Mouse (Mus musculus) embryonic facial prominence, embryonic 10.5 days (tissue): Measurements from ENCODE around the gene Ace2. TPM values are rescaled to one million over a fixed set of nuclear protein-coding genes. Genes with fewer than 3 reads are reported as not detected.
A peak's percentile ranks its signal among the peaks of the same experiment; 100 is the strongest.

Experiments
- DNase-seq: peaks from one replicate; pipeline ENCODE4 v3.0.0-alpha.2; 2017; ENCODE audit warnings: low spot score
- H3K27ac ChIP-seq: fragments of 300-500 bp; sonication (generic); replicated peaks from 2 replicates; pipeline ENCODE4 v1.5.1; 2016; ENCODE audit warnings: mild to moderate bottlenecking
- H3K27me3 ChIP-seq: fragments of 300-500 bp; sonication (generic); replicated peaks from 2 replicates; pipeline ENCODE4 v1.6.1; 2016; ENCODE audit warnings: low read depth, mild to moderate bottlenecking; ENCODE audit not compliant: poor library complexity, severe bottlenecking
- H3K36me3 ChIP-seq: fragments of 300-500 bp; sonication (generic); replicated peaks from 2 replicates; pipeline ENCODE4 v1.6.1; 2016; ENCODE audit warnings: mild to moderate bottlenecking, moderate library complexity
- H3K4me1 ChIP-seq: fragments of 300-500 bp; sonication (generic); 2 replicates; pipeline ENCODE4 v1.6.1; 2016
- H3K4me3 ChIP-seq: fragments of 300-500 bp; sonication (generic); 2 replicates; pipeline ENCODE4 v1.5.1; 2016; ENCODE audit warnings: mild to moderate bottlenecking, moderate library complexity
- H3K9me3 ChIP-seq: fragments of 300-500 bp; sonication (generic); 2 replicates; pipeline ENCODE4 v1.6.1; 2016; ENCODE audit warnings: mild to moderate bottlenecking
- whole genome bisulfite sequencing: fragments of 180-500 bp; shearing (Covaris S2); methylation state at CpG from one replicate; pipeline ENCODE4 v1.1.7; 2016; 5-methylcytosine and 5-hydroxymethylcytosine counted together
- polyA plus RNA-seq: library from polyadenylated mRNA; unstranded; fragments of >200 nt; fragmentation: Nextera tagmentation; extraction: Ambion mirVana; gene quantifications from 2 replicates; pipeline ENCODE4 v1.2.1, GENCODE M21; 2016

Ace2 gene
- polyA plus RNA-seq: 0.11 and 0.12 TPM in 2 replicates

DNA sequence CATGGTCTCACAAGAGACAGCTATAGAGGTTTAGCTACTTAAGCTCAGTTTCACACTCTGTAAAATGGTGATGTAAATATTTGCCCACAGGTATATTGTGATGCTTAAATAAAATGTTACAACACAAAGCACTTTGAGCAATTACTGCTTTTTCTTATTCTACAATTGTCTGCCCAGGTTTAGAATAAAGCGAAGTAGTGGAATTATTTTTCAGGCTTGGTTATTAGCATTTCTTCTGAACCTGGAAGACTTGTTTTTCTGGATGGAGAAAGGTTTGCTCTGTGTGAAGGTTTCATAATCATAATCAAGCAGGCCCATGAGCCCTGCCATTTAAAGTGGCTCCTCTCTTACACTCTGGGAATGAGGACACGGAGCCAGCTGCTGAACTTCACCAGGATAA lies at the start of gene Ace2:
TSS of gene Ace2 (plus strand) at position 301 of the 400 bp plus-strand sequence.
- Histone ChIP-seq H3K4me1 (no peaks in the 10 kb centered on the region), H3K36me3 (no peaks in the 10 kb centered on the region), H3K4me3 (no peak within 1 kb of the TSS), H3K27ac (no peak within 1 kb of the TSS), H3K27me3 (peaks cover 87% of the 10 kb centered on the region), H3K9me3 (no peaks in the 10 kb centered on the region)
- no peak for DNase-seq
- 87% methylated on average over 2 of the region's 2 CpGs for WGBS

DNA sequence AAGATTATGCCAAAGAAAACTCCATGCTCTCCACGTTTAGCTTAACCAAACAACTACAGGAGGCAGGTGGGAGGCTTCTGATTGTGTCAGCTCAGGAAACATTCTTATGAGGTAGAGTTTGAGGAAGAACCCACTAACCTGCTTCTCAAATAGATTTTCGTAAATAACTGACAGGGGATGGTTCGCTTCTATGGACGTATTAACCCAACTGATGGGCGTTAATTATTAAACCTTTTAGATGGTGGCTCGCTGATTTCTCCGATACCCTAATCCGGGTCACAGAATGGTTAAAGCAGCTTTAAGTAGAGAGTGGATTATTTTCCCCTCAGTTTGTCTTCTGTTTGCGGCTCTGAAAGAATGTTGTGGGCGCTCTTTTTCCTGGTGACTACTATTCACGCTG lies 49.2 kb upstream of the Ace2 start:
- H3K27me3 ChIP-seq: peaks cover 83% of the 10 kb centered on the region
- no peak overlapping the region for H3K27ac ChIP-seq
- 79% methylated on average over 11 of the region's 11 CpGs for WGBS
- DNase-seq: no peak
- no peaks in the 10 kb centered on the region for H3K9me3 ChIP-seq
- H3K4me1 ChIP-seq: peaks cover 6% of the 10 kb centered on the region; the same call in 1 of the 2 replicates
- no peak overlapping the region for H3K4me3 ChIP-seq
- H3K36me3 ChIP-seq: no peaks in the 10 kb centered on the region

DNA sequence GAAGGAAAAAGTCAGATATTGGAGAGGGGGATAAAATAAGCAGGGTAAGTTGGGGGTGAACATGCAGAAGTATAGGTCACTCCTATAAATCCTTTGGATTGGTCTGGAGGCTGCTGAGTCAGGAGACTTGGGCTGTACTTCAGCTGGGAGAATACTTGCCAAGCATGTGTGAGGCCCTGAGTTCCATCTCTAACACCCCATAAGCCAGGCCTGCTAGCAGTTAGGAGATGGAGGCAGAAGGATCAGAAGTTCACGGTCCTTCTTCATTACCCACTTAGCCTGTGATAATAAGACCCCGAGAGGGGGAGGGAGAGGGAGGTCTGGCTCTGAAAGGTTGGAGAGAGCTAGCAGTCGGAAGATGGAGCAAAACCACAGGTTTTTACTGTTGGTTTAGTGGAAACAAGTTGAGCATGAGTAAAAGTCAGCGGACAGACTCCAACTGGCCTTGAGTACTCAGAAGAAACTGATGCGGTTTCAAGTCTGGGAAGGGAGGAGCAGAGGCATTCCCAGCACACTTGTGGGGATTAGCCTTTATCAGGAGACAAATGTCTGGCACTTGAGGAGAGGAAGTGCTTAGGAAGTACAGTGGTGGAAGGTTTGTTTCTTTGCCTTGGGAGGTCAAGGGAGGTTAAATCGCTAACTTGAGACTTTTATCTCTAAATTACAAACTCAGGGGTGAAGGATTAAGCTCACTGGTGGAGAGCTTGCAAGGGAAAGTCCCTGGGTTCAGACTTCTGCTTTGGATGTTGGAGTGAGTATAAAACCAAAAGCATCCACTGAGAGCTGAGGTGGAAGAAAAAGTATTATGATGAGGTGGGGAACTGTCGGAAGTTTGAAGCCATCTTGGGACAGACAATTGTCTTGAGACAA lies 46.6 kb upstream of the Ace2 start:
- Histone ChIP-seq H3K4me3 (no peak overlapping the region), H3K9me3 (no peaks in the 10 kb centered on the region), H3K27ac (no peak overlapping the region), H3K4me1 (peaks cover 6% of the 10 kb centered on the region; the same call in 1 of the 2 replicates), H3K36me3 (no peaks in the 10 kb centered on the region), H3K27me3 (peaks cover 89% of the 10 kb centered on the region)
- peak; percentile 10 for DNase-seq
- WGBS: 48% methylated on average over 7 of the region's 7 CpGs

DNA sequence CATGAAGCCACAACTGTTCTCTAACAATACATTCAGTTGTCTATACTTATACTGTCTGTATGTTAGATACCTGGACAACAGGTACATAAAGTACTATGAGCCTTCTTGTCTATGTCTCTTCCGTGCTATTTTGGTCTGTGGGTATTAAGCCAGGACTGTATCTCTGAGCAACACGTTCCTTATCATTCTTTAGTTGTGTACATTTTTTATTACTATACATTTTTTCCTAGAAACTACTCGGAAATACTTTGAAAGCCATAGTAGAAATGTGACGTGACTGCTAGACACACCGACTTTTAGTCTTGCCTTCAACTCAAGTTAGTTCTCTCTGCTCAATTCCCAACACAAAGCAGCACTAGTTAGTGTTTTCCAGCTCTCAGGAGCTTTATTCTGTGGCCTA lies 45.7 kb upstream of the Ace2 start:
- Histone ChIP-seq H3K27ac (no peak overlapping the region), H3K36me3 (no peaks in the 10 kb centered on the region), H3K4me3 (no peak overlapping the region), H3K27me3 (peaks cover 90% of the 10 kb centered on the region), H3K4me1 (peaks cover 6% of the 10 kb centered on the region; the same call in 1 of the 2 replicates), H3K9me3 (no peaks in the 10 kb centered on the region)
- DNase-seq: no peak
- WGBS: 86% methylated on average over 5 of the region's 5 CpGs

DNA sequence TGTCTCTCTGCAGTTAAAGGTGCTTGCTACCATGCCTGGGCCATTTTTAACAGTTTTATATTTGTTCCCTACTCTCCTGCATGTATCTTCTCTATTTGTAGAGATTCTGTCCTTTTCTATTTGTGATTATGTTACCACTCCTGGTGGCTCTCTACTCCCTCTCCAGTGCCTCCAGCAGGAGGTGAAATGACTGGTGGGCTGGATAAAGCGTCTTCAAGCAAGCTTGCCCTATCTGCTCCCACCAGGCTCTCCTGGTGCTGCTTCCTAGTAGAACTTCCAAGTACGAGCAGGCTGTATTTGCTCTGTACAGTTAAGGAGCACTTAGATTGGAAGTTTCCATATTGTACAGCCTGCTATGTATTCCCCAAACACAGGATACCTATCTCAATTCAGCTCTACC lies 43.3 kb upstream of the Ace2 start:
- 77% methylated on average over 2 of the region's 2 CpGs for WGBS
- Histone ChIP-seq H3K4me1 (peaks cover 6% of the 10 kb centered on the region; the same call in 1 of the 2 replicates), H3K4me3 (no peak overlapping the region), H3K27me3 (peaks cover 83% of the 10 kb centered on the region), H3K9me3 (no peaks in the 10 kb centered on the region), H3K36me3 (no peaks in the 10 kb centered on the region), H3K27ac (no peak overlapping the region)
- no peak for DNase-seq

DNA sequence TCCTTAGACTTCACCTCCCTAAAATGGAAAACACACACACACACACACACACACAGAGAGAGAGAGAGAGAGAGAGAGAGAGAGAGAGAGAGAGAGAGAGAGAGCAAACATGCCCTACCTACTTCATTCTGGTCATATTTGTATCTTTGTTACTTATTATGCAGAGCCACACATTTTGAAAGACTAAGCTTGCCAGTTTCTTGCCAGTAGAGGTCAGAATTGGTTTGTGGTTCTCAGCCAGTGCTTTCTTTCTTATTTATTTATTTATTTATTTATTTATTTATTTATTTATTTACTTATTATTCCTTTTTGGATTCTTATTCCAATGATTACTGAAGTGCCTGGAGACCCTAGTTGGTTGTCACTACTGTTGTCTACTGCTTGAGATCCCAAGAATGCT lies 37.6 kb upstream of the Ace2 start:
- DNase-seq: no peak
- Histone ChIP-seq H3K36me3 (no peaks in the 10 kb centered on the region), H3K4me1 (no peaks in the 10 kb centered on the region; the same call in 1 of the 2 replicates), H3K27ac (no peak overlapping the region), H3K9me3 (no peaks in the 10 kb centered on the region), H3K27me3 (peaks cover 72% of the 10 kb centered on the region), H3K4me3 (no peak overlapping the region)

DNA sequence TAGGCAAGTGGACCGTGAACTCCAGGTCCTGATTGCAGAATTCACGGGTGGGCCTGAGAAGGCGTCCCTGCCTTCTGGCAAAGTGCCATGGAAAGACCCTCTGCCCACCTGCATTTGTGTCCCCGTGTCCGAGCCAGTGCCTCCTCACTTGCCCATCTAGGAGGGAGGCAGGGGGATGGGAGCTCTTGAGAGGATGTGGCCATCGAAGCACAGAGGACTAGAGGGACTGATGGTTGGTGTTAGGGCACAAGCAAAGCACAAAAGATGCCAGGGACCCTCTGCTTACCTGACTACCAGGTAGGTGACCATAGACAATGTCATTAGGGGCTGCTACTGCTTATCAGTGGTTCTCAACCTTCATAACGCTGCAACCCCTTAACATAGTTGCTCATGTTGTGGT lies 36.9 kb upstream of the Ace2 start:
- WGBS: 87% methylated on average over 7 of the region's 7 CpGs

DNA sequence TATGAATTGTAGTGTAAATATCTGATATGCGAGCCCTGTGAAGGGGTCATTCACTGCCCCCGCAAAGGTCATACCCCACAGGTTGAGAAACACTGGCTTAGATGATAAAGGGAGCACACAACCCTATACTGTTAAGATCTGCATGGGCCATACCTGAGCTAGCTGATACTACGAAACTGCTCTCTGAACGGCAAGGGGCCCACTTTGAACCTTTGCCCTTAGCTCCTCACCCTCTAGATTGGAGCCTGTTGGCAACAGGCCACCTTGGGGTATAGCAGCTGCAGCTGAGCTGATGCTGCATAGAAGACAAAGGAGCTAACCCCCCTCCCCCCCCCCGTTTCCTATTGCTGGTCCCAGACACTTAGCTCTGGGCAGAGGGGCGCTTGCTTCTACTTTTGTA lies 36.5 kb upstream of the Ace2 start:
- no peak overlapping the region for H3K4me3 ChIP-seq
- no peak overlapping the region for H3K27ac ChIP-seq
- no peaks in the 10 kb centered on the region for H3K9me3 ChIP-seq
- DNase-seq: no peak
- 72% methylated on average over 6 of the region's 6 CpGs for WGBS
- H3K4me1 ChIP-seq: no peaks in the 10 kb centered on the region; the same call in 1 of the 2 replicates
- H3K36me3 ChIP-seq: no peaks in the 10 kb centered on the region
- peaks cover 77% of the 10 kb centered on the region for H3K27me3 ChIP-seq

More for the DNA sequence above, 36.9 kb upstream of the Ace2 start:
- no peak overlapping the region for H3K27ac ChIP-seq
- H3K27me3 ChIP-seq: peaks cover 77% of the 10 kb centered on the region
- no peak overlapping the region for H3K4me3 ChIP-seq
- no peaks in the 10 kb centered on the region for H3K9me3 ChIP-seq
- no peak for DNase-seq
- no peaks in the 10 kb centered on the region for H3K36me3 ChIP-seq
- H3K4me1 ChIP-seq: no peaks in the 10 kb centered on the region; the same call in 1 of the 2 replicates

DNA sequence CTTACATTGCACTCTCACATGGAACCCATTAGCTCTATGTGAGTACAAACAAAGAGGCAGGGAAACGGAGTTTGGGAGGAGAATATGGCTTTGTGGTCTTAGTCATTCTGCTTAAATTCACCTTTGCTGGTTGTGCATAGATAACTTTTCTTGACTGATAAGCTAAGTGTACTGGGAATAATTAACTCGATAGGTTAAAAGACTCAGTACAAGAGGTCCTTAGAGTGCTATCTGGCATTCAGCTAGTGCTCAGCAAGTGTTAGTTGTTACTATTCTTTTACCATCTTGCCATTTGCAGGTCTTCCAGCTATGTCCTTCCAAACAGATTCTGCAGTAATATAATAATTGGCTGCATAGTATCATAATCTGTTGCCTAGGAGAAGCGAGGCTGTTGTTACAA lies 28.0 kb upstream of the Ace2 start:
- 76% methylated on average over 3 of the region's 3 CpGs for WGBS
- Histone ChIP-seq H3K27me3 (peaks cover 66% of the 10 kb centered on the region), H3K9me3 (no peaks in the 10 kb centered on the region), H3K4me1 (no peaks in the 10 kb centered on the region), H3K27ac (no peak overlapping the region), H3K4me3 (no peak overlapping the region), H3K36me3 (no peaks in the 10 kb centered on the region)
- no peak for DNase-seq

DNA sequence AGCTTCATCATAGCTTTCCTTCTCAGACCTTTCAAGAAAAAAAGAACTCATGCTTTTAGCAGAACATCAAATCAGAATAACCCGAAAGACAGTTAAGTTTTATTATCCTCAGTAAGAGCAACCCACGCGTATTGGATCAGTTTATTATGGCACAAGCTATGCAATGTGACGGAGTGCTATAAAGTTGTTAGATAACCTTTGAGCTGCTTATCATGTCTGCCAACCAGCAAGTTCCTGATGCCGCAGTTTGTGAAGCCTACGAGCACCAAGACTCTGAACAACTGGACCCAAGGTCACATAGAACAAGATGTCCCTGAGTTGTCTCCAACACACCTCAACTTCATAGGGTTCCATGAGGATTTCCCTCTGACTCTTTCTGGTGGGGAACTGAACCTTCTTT lies 25.4 kb upstream of the Ace2 start:
- DNase-seq: no peak
- Histone ChIP-seq H3K36me3 (no peaks in the 10 kb centered on the region), H3K27ac (no peak overlapping the region), H3K27me3 (peaks cover 57% of the 10 kb centered on the region), H3K9me3 (no peaks in the 10 kb centered on the region), H3K4me1 (no peaks in the 10 kb centered on the region), H3K4me3 (no peak overlapping the region)
- 92% methylated on average over 6 of the region's 6 CpGs for WGBS

DNA sequence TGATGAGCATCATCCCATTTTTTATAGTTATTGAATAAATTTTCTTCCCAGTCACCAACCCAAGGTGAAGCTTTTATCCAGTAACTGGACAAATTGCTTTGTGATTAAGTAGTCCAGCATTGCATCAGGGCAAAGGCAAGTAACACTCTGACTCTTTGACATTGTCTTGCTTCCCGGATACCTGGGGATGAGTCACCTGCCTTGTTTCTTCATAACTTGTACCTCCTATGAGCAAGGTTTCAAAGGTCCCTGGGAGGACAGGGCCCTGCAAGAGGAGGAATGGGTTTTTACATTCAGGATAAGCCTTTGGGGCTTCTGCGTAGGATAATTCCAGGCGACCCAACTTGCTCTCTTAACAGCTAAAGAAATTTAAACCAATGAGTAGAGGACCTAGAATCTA lies 15.2 kb upstream of the Ace2 start:
- Histone ChIP-seq H3K36me3 (no peaks in the 10 kb centered on the region), H3K4me3 (no peak overlapping the region), H3K27me3 (peaks cover 63% of the 10 kb centered on the region), H3K4me1 (no peaks in the 10 kb centered on the region), H3K27ac (no peak overlapping the region), H3K9me3 (no peaks in the 10 kb centered on the region)
- 89% methylated on average over 3 of the region's 3 CpGs for WGBS
- DNase-seq: no peak

DNA sequence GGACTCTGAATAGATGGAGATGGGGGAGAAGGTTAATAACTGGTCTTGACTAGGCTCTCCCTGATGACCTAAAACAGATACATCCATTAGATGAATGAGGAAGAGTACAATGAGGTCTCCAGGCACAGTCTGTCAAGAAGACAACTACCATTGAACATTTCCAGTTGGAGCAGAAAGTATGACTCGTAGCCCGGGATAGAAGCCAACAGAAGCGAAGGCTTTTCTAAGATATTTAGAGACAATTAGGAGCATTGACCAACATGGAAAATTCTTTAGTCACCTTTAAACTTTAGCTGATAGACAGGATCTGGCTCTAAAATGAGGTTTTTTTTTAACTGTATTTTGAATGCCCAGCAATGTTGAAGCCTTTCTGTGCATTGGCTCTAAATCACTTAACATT lies 5.6 kb upstream of the Ace2 start:
- Histone ChIP-seq H3K27ac (no peak overlapping the region), H3K4me1 (no peaks in the 10 kb centered on the region), H3K27me3 (peaks cover 84% of the 10 kb centered on the region), H3K9me3 (no peaks in the 10 kb centered on the region), H3K36me3 (no peaks in the 10 kb centered on the region), H3K4me3 (no peak overlapping the region)
- DNase-seq: no peak
- WGBS: 93% methylated on average over 3 of the region's 3 CpGs

DNA sequence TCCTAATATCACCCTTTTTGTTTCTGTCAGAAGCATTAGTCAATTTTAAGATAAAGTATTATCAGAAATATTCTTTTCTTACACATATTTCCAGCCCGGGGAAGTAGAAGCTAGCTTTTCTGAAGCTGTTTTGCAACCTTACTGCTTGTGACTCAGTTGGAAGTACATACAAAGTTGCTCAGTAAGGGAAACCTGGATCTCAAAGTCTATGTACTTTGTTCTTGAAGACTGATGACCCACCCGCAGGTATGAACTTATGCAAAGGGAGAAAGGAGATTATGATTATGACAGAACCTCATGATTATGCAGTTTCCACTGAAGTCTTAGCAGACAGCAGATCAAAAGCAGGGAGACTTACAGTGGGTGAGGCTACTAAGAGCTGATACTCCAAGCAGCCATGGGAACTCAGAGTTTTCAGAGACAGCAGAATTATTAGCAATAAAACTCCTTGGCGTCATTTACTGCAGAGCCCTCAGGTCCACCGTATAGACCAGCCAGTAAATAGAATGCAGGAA lies 3.8 kb upstream of the Ace2 start:
- no peaks in the 10 kb centered on the region for H3K4me1 ChIP-seq
- WGBS: 88% methylated on average over 4 of the region's 4 CpGs
- peaks cover 84% of the 10 kb centered on the region for H3K27me3 ChIP-seq

More for the DNA sequence above, 3.8 kb upstream of the Ace2 start:
- Histone ChIP-seq H3K4me3 (no peak overlapping the region), H3K27ac (no peak overlapping the region), H3K36me3 (no peaks in the 10 kb centered on the region), H3K9me3 (no peaks in the 10 kb centered on the region)
- no peak for DNase-seq
